Mouse (Mus musculus): ENCODE measurements around the gene Ajuba. TPM values are rescaled to one million over a fixed set of nuclear protein-coding genes. Genes with fewer than 3 reads are reported as not detected.

Ajuba gene
- total and polyA plus RNA-seq, 3 experiments: 0.08 TPM; not detected in 1

- Histone ChIP-seq H3K27me3 (ENCODE audit: control insufficient read depth in 1 of 2, insufficient read depth in 2 of 2, low read length in 2 of 2) (no peaks in the 10 kb centered on the region), H3K9me3 (replicated peaks; ENCODE audit: insufficient read depth, low read length) (no peaks in the 10 kb centered on the region), H3K4me1 (ENCODE audit: control insufficient read depth in 1 of 2, insufficient read depth in 2 of 2, low read length in 2 of 2) (peaks cover 3 to 19% of the 10 kb centered on the region in 2 experiments), H3K79me2 (ENCODE audit: control insufficient read depth, insufficient read depth, low read length, poor library complexity) (no peaks in the 10 kb centered on the region), H3K27ac (ENCODE audit: control insufficient read depth, low read depth, low read length) (no peak overlapping the region), H3K9ac (ENCODE audit: control insufficient read depth, low read depth, low read length, poor library complexity, severe bottlenecking) (no peak overlapping the region), H3K36me3 (ENCODE audit: control insufficient read depth in 1 of 2, insufficient read depth in 2 of 2, low read length in 2 of 2) (peaks cover 0 to 8% of the 10 kb centered on the region in 2 experiments; a peak in 2 of 4 replicates), H3K4me3 (ENCODE audit: control insufficient read depth in 1 of 2, insufficient read depth in 1 of 2, low read depth in 2 of 2, low read length in 2 of 2) (no peak overlapping the region)
- DNase-seq (ENCODE audit: low read depth, low spot score): no peak
- TF ChIP-seq ZMIZ1 (IDR thresholded peaks at IDR 0.05; ENCODE audit: low read depth, low read length) (no peak), UBTF (IDR thresholded peaks at IDR 0.05; ENCODE audit: borderline replicate concordance, insufficient read depth, low read depth, low read length) (no peak), GABPA (IDR thresholded peaks at IDR 0.05; ENCODE audit: low read depth, low read length) (no peak), NELFE (IDR thresholded peaks at IDR 0.05; ENCODE audit: low read depth, low read length) (no peak), MAX (IDR thresholded peaks at IDR 0.05; ENCODE audit: low read length) (no peak), TAL1 (IDR thresholded peaks at IDR 0.05; ENCODE audit: low read length) (no peak), CTCF (IDR thresholded peaks at IDR 0.05 in 2 of 3, conservative IDR thresholded peaks at IDR 0.05 in 1 of 3; ENCODE audit: control insufficient read depth in 1 of 3, insufficient read depth in 1 of 3, low read depth in 2 of 3, low read length in 3 of 3, poor library complexity in 1 of 3, severe bottlenecking in 1 of 3) (no peak), TCF12 (IDR thresholded peaks at IDR 0.05; ENCODE audit: low read depth, low read length) (no peak), GATA1 (IDR thresholded peaks at IDR 0.05; ENCODE audit: low read depth, low read length) (no peak), E2F4 (IDR thresholded peaks at IDR 0.05; ENCODE audit: borderline replicate concordance, low read depth, low read length) (no peak), EP300 (IDR thresholded peaks at IDR 0.05; ENCODE audit: low read depth in 1 of 2, low read length in 2 of 2) (no peak), ZKSCAN1 (IDR thresholded peaks at IDR 0.05; ENCODE audit: low read depth, low read length) (no peak), SIN3A (IDR thresholded peaks at IDR 0.05; ENCODE audit: low read length) (no peak), NRF1 (IDR thresholded peaks at IDR 0.05; ENCODE audit: insufficient read depth, low read depth, low read length, poor library complexity, severe bottlenecking) (no peak), CHD1 (IDR thresholded peaks at IDR 0.05; ENCODE audit: low read depth, low read length) (no peak), JUND (IDR thresholded peaks at IDR 0.05; ENCODE audit: low read depth, low read length) (no peak), POLR2A (IDR thresholded peaks at IDR 0.05; ENCODE audit: control insufficient read depth in 1 of 2, insufficient read depth in 1 of 2, low read depth in 1 of 2, low read length in 2 of 2, poor library complexity in 1 of 2) (no peak), MXI1 (IDR thresholded peaks at IDR 0.05; ENCODE audit: low read depth, low read length) (no peak), MEF2A (IDR thresholded peaks at IDR 0.05; ENCODE audit: extremely low read depth, insufficient replicate concordance, low read depth, low read length, poor library complexity, severe bottlenecking) (no peak), POLR2AphosphoS2 (IDR thresholded peaks at IDR 0.05; ENCODE audit: low read length) (no peak)
Observed at GRCm38 (mm10) chr14:54594631-54595414, 17.5 kb upstream of the Ajuba start.
